Mouse (Mus musculus) ES-Bruce4 (cell line): ENCODE measurements around the gene Tmsb10. TPM values are rescaled to one million over a fixed set of nuclear protein-coding genes. Genes with fewer than 3 reads are reported as not detected.

Experiments
- H3K27ac ChIP-seq: 2 replicates; pipeline ENCODE4 v1.5.1; 2012; ENCODE audit warnings: low read length, inconsistent platforms; ENCODE audit not compliant: insufficient read depth
- H3K27me3 ChIP-seq: 2 replicates; pipeline ENCODE4 v1.6.1; 2012; ENCODE audit warnings: mild to moderate bottlenecking, low read length, inconsistent platforms; ENCODE audit not compliant: control insufficient read depth, poor library complexity, insufficient read depth, severe bottlenecking
- H3K36me3 ChIP-seq: 2 replicates; pipeline ENCODE4 v1.6.1; 2012; ENCODE audit warnings: inconsistent platforms, mild to moderate bottlenecking, low read length, moderate library complexity; ENCODE audit not compliant: control insufficient read depth, poor library complexity, insufficient read depth, severe bottlenecking
- H3K4me1 ChIP-seq: one replicate; pipeline ENCODE4 v1.8.1; 2011; ENCODE audit warnings: low read length; ENCODE audit not compliant: control insufficient read depth, insufficient read depth
- H3K4me3 ChIP-seq: 2 replicates; pipeline ENCODE4 v1.5.1; 2011; ENCODE audit warnings: low read depth, mild to moderate bottlenecking, low read length
- H3K9ac ChIP-seq: 2 replicates; pipeline ENCODE4 v1.6.1; 2012; ENCODE audit warnings: low read depth, mild to moderate bottlenecking, inconsistent platforms; ENCODE audit not compliant: poor library complexity, severe bottlenecking
- H3K9me3 ChIP-seq: replicated peaks from 2 replicates; pipeline ENCODE4 v1.6.1; 2012; ENCODE audit warnings: mild to moderate bottlenecking, low read length, inconsistent platforms; ENCODE audit not compliant: control insufficient read depth, poor library complexity, insufficient read depth, severe bottlenecking
- CTCF ChIP-seq: IDR thresholded peaks from one replicate; pipeline ENCODE4 v1.8.1; 2011; ENCODE audit warnings: low read depth, low read length
- EP300 ChIP-seq: IDR thresholded peaks from 2 replicates; pipeline ENCODE4 v1.6.1; 2011; ENCODE audit warnings: low read depth, low read length; ENCODE audit not compliant: insufficient read depth
- POLR2A ChIP-seq: IDR thresholded peaks from one replicate; pipeline ENCODE4 v1.8.1; 2011; ENCODE audit warnings: low read length; ENCODE audit not compliant: insufficient read depth
- polyA plus RNA-seq: library from polyadenylated mRNA; stranded (reverse); fragments of >200 nt; gene quantifications from 2 replicates; pipeline ENCODE4 v1.2.4, GENCODE M21; 2011; ENCODE audit warnings: low read depth; ENCODE audit not compliant: missing spikeins, insufficient read depth, insufficient read length

Tmsb10 gene
- polyA plus RNA-seq, 1 experiment = 1,250 TPM

DNA sequence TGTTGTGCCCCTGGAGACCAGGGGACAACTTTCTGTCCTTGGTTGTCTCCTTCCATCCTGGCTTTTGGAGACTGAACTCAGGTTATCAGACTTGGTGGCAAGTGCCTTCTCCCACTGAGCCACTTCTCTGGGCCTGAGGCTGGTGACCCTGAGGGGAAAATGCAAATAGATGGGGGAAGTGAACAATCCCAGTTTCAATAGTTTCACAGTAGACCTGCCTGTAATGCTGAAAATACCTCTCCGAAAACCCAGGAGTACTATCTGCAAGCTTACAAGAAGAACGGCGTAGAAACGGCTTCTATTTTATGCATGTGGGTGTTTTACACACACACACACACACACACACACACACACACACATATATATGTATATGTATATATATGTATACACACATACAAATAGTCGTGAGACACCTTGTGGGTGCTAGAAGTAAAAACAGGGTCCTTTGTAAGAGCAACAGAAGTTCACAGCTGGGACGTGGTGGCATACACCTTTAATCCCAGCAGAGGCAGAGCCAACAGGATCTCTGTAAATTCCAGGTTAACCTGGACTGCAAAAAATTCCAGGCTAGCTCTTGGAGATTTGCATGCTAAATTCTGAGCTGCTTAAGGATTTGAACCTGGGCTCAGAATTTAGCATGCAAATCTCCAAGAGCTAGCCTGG, 44.3 kb downstream of the Tmsb10 start:
- no peak overlapping the region for H3K27ac ChIP-seq
- H3K4me1 ChIP-seq = peaks cover 10% of the 10 kb centered on the region
- no peaks in the 10 kb centered on the region for H3K27me3 ChIP-seq
- no peak overlapping the region for H3K9ac ChIP-seq
- H3K4me3 ChIP-seq = no peak overlapping the region
- no peaks in the 10 kb centered on the region for H3K9me3 ChIP-seq
- TF ChIP-seq CTCF = no peak
- H3K36me3 ChIP-seq = no peaks in the 10 kb centered on the region

DNA sequence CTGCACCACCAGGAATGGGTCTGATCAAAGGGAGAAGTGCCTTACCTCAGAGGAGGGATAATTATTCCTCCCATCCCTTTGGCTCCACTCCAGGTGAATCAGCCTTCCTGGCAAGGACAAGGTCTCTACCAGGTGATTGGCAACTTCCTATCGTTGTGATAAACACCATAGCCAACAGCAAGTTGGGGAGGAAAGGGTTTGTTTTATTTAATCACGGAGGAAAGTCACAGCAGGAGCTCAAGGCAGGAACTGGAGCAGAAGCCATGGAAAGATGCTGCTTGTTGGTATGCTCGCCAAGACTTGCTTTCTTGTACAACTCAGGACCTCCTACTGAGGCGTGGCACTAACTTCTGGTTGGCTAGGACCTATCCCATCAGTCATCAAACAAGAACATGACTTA, 47.3 kb downstream of the Tmsb10 start:
- Histone ChIP-seq H3K9ac (no peak overlapping the region), H3K4me1 (peaks cover 4% of the 10 kb centered on the region), H3K27me3 (no peaks in the 10 kb centered on the region), H3K27ac (no peak overlapping the region), H3K9me3 (no peaks in the 10 kb centered on the region), H3K36me3 (no peaks in the 10 kb centered on the region), H3K4me3 (no peak overlapping the region)
- no peak for TF ChIP-seq POLR2A
- TF ChIP-seq CTCF = no peak
- no peak for TF ChIP-seq EP300

Other genes starting within 250 kb of the Tmsb10 start
- gene Tcf7l1, start 169.5 kb downstream of the Tmsb10 start, polyA plus RNA-seq = 84.8 and 93.4 TPM in 2 replicates
- 175 and 188 TPM in 2 replicates for gene Kcmf1, start 58.8 kb downstream of the Tmsb10 start, polyA plus RNA-seq